Mouse (Mus musculus) heart, adult 2 months (tissue): ENCODE data around the gene Dock1.

Experiments used
- CTCF ChIP-seq: fragments of 200-600 bp; IDR thresholded peaks from 2 replicates; pipeline ENCODE4 v1.8.1; 2022; ENCODE audit warnings: antibody characterized with exemption, mild to moderate bottlenecking, moderate library complexity
- POLR2A ChIP-seq: fragments of 200-500 bp; IDR thresholded peaks from 2 replicates; pipeline ENCODE4 v1.6.1; 2011; ENCODE audit warnings: mild to moderate bottlenecking, low read depth, low read length, control low read depth; ENCODE audit not compliant: insufficient read depth

DNA sequence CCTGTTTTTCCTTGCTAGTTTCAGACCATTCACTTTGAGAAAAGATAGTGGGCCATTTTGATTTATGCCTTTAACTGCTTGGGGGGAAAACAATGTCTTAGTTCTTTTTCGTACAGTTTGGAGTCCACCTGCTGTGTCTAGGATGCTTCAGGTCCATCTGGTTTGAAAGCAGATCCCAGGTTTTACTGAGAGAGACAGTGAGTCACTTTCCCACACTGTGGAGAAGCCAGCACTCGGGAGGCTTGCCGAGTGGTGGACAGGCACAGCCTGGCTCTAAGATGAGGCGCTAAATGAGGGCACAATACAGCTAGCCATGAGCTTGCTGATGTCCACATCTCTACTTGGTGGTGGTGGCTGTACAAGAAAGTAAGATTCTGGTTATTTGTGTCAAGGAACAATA, 76.6 kb downstream of the Dock1 start:
- TF ChIP-seq CTCF (no peak), POLR2A (no peak)
